Mouse (Mus musculus): ENCODE measurements around the gene Bcl2l12. TPM values are rescaled to one million over a fixed set of nuclear protein-coding genes. Genes with fewer than 3 reads are reported as not detected.
"Not testable (repeated sequence)": the region's sequence is repeated elsewhere in the genome, so short reads cannot be mapped to it uniquely, and the experiment has no call there.

The Bcl2l12 gene
- total RNA-seq (2021) = 1 to 10 TPM; 1.9 to 3.4 TPM

DNA sequence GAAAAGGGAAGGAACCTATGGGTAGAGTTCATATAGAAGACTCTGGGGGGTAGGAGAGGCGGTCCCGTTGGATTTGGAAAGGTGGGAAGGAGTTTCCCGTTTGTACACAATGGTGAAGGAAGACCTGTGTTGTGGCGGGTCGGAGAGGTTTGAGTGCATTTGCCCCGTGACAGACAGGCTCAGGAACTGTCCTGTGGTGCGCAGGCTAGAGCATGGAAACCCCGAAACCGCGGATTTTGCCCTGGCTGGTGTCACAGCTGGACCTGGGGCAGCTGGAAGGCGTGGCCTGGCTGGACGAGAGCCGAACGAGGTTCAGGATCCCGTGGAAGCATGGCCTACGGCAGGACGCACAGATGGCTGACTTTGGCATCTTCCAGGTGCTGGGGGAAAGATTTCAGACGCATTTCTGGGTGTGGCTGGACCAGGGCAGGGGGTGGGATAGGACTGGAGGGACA, at the start of gene Bcl2l12:
Gene Bcl2l12 (minus strand): TSS at position 212 of the 455 bp plus-strand sequence.
- DNase-seq (ENCODE audit: extremely low spot score in 1 of 2, low spot score in 1 of 2) = no peak

DNA sequence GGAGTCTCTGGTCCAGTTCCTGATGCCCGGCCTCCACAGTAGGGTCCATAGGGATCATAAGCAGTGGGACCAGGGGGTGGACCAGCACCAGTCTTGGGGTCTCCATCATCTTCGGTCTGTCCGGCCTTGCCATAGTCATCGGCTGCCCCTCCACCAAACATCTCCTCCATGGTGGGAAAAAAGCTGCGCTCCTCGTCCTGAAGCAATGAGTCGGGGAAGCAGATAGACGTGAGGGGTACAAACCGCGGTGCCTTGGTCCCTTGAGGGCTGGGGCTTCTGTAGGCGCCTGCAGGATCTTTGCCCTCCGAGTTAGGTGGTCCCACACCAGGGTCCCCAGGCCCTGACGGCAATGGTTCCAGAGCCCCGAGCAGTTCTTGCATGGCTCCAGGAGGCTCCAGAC, 49.0 kb upstream of the Bcl2l12 start:
- no peak for DNase-seq (ENCODE audit: extremely low spot score in 1 of 2, low spot score in 1 of 2)

DNA sequence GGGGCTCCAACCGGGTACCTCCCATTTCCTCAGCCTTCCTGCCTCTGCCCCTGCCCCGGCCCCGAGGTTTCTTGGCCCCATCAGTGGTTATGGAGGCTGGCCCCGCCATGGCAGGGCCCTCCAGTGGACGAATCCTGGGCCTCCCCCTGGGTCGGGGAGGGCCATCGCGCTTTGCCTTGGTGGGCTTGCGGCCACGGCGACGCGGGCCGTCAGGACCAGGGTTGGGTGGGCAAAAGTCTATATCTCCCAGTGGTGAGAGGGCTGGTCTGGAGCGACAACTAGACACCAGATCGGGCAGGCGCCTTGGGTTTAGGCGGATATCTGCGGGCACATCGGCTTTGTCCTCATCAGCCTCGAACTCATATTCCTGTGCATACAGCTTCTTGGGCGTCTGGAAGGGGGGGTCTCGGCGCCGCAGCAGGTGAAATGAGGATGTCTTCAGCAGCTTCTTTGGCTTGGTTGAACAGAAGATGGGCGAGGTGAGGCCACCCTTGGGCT, 48.4 kb upstream of the Bcl2l12 start:
- DNase-seq (ENCODE audit: extremely low spot score in 1 of 2, low spot score in 1 of 2) = no peak

DNA sequence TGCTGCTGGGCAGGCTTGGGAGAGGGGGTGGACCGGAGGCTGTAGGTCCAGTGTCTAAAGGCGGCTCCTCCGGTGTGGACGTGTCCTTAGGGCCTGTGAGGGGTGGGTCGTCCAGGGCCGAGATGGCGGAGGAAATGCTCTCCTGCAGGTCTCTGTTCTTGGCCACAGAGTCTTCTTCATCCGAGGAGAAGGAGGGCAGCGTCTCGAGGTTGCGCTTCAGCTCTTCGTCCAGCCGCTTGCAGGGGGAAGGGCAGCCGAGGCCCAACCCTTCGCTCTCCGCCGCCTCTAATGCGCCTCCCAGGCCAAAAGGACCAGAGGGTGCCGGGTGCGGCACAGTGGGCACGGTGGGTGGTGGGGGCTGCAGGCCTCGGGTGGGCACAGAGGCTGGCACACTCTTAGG, 47.2 kb upstream of the Bcl2l12 start:
- DNase-seq (ENCODE audit: extremely low spot score in 1 of 2, low spot score in 1 of 2) = no peak

DNA sequence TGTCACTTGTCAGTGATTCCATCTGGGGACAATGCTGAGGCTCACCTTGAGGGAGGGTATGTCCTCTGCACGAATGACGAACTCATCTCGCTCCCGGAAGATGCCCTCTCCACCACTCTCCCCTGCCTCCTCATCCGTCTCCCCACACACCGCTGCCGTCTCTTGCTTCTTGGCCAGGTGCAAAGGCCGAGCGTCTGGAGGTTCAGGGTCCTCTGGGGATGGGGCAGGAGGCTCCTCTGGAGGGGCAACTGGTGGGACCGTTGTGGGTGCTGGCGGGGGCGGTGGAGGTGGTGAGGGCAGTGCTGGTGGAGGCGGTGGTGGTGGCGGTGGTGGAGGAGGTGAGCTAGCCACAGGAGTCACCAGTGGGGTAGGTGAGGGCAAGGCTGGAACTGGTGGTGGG, 44.8 kb upstream of the Bcl2l12 start:
- DNase-seq (ENCODE audit: extremely low spot score in 1 of 2, low spot score in 1 of 2) = no peak

DNA sequence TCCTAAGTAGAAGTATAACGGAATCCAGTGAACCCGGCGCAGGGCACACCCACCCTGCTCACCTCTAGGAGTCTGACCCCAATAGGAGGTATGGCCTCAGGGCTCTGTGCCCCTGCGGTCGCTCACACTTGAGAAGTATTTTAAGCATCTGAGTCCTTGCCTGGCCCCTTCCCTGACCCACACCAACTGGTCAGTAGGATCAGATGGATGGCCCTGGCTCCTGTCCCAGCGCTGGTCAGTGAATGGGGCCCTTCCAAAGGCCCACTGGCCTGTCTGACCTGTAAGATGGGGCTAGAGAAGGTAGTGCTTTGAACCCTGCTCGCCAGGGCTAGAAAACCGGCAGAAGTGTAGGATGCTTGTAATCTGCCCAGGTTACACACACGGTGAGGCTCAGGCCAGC, 42.3 kb upstream of the Bcl2l12 start:
- no peak for DNase-seq (ENCODE audit: extremely low spot score in 1 of 2, low spot score in 1 of 2)

DNA sequence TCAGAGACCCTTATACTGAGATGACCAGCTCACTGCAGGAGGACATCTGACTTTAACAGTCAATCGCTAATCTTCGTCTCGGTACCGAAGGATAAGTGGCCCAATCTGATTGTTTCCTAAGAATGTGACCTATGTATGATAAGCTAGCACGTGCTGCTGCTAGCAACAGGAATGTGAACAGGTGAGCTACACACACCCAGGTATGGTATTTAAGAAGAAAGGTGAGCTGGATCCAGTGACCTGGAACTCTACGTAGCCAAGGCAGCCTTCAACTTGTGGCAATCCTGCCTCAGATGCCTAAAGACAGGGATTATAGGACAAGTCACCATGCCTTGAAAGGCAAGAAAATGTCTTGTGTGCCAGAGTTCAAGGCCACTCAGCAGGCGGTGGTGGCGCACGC, 39.9 kb upstream of the Bcl2l12 start:
- DNase-seq (ENCODE audit: extremely low spot score in 1 of 2, low spot score in 1 of 2) = no peak

DNA sequence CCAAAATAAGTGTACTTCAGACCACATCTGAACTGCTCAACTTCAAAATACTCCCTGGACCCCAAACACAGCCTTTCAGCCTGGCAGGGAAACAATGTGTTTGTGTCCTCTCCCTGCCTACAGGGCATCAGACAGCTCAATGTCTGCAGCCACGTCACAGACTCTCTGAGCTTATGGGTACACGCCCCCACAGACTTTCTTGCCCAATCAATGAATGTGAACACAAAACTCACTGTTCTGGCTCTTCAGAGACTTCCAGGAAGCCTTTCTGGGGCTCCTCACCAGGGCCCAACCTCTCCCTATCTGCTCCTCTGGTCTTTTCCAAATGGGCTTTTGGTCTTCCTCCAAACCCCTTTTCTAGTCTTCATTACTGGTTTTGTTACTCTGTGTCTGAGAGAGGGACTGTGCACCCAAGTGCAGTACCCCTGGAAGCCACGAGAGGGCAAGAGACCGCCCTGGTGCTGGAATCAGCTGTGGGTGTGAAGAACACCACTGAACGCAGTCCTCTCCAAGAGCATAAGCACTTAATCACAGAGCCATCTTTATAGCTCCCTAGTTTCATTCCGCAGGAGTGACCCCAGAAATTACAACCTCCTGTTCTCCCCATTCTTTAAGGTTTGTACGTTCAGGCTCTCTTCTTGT, 39.3 kb upstream of the Bcl2l12 start:
- DNase-seq (ENCODE audit: extremely low spot score in 1 of 2, low spot score in 1 of 2) = peak in 1 of 2 experiments; percentile 59

DNA sequence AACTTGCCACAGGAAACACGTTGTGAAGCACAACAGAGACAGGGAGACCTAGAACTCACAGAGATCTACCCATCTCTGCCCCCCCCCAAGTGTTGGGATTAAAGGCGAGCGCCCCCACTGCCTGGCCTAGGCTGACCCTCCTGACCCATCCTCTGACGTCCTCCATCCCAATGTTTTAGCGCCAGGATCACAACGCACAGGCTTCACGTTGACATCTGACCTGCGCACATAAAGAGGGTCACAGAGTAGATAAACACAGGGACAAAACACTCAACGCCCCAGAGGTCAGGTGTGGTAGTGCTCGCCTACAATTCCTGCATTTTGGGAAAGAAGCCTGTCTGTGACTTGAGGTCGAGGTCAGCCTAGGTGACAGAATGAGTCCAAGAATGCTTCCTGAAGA, 38.2 kb upstream of the Bcl2l12 start:
- no peak for DNase-seq (ENCODE audit: extremely low spot score in 1 of 2, low spot score in 1 of 2)

DNA sequence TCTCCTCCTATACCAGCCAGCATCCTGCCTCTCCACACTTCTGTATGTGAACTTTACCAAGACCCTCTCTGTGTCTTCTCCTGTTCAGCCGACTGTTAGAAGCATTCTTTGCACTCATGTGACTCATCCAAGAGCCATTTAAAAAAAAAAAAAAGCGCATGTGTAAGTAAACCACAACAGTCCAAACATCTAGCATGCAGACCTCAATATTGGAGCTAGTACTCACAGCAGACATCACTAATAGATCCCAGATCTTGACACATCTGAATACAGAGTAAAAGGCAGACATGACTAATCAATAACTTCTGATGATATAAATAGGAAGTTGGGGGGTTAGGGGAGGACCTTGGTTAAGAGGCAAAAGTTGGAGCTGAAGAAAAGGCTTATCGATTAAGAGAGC, 37.1 kb upstream of the Bcl2l12 start:
- DNase-seq (ENCODE audit: extremely low spot score in 1 of 2, low spot score in 1 of 2) = no peak

DNA sequence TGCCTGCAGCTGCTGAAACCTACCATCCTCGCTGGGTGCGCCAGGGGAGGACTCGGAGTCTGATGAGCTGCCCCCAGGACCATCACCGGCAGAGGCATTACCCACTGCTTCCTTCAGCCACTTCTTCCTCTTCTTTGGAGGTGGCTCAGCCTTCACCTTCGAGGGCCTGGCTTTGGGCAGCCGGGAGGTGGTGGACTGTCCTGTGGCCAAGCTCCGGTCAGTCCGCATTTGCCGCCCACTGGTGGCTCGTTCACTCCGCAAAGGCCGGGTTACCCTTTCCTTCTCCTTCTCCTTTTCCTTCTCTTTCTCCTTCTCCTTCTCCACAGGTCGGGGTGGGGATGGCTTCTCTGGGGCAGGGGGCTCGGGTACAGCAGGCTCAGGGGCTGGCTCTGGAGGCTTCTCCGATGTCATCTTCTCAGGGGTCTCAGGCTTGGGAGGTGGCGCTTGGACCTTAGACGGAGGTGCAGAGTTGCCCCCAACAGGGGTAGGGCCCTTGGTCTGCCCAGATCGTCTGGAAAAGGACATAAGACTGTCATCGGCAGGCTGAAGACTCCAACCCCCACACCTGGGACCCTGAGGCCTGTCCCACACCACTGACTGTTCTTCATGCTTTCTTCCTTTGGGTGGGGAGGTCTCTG, 35.3 kb upstream of the Bcl2l12 start:
- no peak for DNase-seq (ENCODE audit: extremely low spot score in 1 of 2, low spot score in 1 of 2)

DNA sequence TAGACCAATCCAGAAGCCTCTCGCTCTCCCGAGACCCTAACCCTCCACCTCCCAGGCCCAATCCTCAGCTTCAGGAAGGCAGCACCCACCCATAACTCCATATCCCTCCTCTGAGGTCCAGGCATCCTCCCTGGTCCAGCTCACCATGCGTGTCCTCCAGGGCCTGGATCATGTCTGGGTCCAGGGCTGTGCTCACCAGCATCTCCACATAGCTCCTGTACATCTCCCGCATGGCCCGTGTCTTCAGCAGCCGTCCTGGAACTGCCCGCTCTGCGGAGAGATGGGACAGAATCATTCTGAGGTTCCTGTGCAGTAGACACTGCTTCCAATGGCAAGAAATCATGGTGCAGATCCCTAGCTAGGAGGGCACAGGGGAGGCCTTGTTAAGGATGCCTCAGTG, 32.3 kb upstream of the Bcl2l12 start:
- no peak for DNase-seq (ENCODE audit: extremely low spot score in 1 of 2, low spot score in 1 of 2)

DNA sequence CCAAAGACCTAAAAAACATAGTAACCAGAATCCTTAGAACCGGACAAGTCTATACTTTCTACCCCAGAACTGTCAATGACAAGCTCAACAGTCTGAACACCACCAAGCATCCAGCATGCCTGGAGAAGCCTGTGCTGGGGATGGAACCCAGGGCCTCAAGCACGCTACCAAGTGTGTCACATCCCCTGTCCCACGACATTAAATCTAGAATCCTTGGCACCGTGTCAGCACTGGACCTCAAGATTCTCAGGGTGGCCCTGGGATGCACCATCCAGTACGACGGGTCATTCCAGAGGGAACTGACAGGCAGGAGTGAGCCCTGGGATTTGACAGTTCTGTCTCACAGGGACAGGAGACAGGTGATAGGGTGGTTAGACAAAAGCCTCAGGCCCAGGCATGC, 31.5 kb upstream of the Bcl2l12 start:
- DNase-seq (ENCODE audit: extremely low spot score in 1 of 2, low spot score in 1 of 2) = no peak

DNA sequence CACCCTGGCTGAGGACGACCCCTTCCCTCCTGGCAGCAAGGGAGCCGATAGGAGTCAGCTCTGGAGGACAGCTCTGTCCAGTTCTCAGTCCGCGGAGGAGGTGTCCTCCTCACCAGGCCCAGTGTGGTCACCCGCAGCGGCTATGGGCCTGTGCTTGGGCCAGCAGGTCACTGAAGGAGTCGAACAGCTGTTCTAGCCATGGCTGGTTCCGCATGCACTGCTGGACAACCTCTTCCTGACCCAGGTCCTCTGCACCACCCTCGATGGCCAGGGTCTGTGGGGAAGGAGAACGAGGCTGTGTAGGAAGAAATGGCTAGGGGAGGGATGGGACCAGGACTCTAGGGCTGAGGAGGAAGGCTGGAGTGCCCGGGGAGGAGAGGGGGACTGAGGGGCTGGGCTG, 29.8 kb upstream of the Bcl2l12 start:
- no peak for DNase-seq (ENCODE audit: extremely low spot score in 1 of 2, low spot score in 1 of 2)

DNA sequence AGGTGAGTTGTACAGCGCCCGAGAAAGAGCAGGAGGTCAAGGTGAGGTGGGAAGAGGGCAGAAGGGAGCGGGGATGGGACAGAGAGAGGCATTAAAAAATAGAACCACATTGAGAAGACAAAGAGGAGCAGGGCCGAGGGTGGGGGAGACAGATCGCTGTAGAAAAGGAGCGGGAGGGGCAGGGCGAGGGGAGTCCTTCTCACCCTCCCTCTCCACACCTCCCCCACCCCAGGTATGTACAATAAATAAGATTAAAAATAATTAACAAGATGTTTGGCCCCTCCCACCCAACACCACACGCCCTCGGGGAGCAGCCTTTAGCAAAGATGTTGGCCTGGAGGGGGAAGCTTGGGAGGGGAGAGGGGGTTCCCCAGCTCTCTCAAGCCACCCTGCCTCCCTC, 29.2 kb upstream of the Bcl2l12 start:
- DNase-seq (ENCODE audit: extremely low spot score in 1 of 2, low spot score in 1 of 2) = no peak

DNA sequence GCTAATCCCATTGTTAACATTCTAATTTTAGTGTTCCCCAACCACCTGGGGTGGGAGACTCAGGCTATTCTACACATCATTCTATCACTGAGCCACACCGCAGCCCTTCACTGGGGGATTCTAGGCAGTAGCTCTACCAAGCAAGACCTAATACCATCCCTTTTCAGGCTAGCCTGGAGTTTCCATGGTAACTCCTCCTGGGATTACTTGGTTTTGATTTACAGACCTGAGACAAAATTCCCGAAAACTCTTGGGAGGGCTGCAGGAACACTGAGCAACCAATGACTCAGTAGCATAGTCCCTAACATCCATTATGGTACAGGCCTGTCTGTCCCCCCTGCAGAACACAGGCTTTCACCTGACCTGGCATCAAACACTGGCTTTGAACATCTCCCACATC, 27.7 kb upstream of the Bcl2l12 start:
- DNase-seq (ENCODE audit: extremely low spot score in 1 of 2, low spot score in 1 of 2) = no peak

DNA sequence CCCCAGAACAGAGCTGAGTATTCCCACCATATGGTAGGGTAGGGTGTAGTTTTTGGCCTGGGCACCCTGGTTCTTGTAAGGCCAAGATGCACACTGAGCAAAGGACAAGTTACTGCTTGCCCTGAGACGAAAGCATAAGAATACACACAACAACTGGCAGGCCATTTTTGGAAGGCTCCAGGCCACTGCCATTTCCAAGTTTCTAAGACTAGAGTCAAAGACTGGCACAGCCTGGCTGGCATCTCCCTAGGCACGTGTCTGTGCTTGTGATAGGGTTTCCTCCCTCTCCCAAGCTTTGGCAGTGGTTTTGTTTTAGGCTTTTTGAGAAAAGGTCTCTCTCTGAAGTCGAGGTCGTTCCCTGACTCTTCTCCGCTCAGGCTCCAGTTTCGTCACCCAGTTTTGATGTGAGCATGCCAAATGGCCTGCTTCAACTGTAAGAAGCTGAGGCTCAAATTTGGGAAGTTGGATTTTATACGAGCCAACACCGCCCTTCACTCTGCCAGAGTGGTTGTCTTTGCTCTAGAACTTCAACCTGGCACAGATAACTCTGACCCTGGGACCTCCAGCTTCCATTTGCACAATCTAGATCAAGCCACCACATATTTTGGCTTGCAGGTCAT, 27.2 kb upstream of the Bcl2l12 start:
- no peak for DNase-seq (ENCODE audit: extremely low spot score in 1 of 2, low spot score in 1 of 2)

DNA sequence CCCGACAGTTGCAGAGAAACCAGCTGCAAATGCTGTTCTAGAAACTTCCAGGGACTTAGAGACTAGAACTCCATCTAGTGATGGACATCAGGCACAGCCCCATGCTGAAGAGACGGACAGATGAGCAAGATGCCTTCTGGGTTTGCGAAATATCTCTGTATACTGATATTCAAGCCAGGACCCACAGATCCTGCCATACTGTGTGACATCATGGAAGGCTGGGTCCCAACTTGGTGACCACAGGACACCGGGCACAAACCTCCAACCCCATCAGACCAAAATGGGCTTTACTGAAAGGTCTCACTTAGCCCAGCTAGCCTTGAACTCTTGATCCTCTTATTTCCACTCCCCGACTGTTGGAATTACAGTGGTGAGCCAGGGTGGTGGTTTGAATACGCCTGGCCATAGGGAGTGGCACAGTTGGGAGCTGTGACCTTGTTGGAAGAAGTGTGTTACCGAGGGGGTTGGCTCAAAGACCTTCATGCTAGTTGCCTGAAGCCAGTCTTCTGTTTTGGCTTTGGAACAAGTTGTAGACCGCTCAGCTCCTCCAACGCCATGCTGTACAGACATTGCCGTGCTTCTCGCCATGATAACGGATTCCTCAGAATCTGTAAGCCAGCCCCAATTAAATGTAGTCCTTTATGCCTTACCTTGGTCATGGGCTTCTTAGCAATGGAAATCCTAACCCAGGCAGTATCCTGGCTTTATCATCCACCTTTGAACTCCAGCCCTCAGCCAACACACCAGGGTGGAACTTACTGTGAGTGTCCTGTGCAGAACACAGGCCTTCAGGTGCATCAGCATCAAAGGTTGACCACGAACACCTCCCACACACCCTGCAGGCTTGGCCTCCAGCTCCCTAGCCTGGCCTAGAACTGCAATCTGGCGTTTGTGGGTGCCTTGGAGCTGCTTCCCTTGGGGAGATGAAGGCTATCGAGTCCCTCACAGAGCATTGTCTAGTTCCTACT, 26.1 kb upstream of the Bcl2l12 start:
- no peak for DNase-seq (ENCODE audit: extremely low spot score in 1 of 2, low spot score in 1 of 2)

DNA sequence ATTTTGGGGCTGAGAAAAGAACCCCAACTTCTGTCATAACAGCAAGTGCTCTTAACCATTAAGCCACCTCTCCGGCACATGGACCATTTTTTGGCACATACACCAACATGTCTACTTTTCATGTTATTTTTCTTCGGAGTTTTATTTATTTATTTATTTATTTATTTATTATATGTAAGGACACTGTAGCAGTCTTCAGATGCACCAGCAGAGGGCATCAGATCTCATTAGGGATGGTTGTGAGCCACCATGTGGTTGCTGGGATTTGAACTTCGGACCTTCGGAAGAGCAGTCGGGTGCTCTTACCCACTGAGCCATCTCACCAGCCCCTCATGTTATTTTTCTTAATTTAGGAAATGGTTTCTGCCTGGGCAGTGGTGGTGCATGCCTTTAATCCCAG, 25.2 kb upstream of the Bcl2l12 start:
- not testable (repeated sequence) for DNase-seq (ENCODE audit: extremely low spot score in 1 of 2, low spot score in 1 of 2)

DNA sequence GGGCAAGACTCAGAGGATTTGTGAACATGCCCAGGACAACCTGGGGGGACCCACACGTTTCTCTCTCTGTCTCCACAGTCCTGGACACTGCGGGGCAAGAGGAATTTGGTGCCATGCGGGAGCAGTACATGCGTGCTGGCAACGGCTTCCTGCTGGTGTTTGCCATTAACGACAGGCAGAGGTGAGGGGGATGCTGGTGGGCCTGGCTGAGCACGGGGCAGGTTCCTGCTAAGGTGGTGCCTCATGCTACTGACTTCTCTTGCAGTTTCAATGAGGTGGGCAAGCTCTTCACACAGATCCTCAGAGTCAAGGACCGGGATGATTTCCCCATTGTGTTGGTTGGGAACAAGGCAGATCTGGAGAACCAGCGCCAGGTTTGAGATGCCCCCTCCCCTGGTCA, 21.7 kb upstream of the Bcl2l12 start:
- DNase-seq (ENCODE audit: extremely low spot score in 1 of 2, low spot score in 1 of 2) = no peak
